Mouse (Mus musculus) forebrain, embryonic 11.5 days (tissue): ENCODE measurements around the gene Csnk1g1. TPM values are rescaled to one million over a fixed set of nuclear protein-coding genes. Genes with fewer than 3 reads are reported as not detected.

ENCODE experiments used
- polyA plus RNA-seq: library from polyadenylated mRNA; unstranded; fragments of >200 nt; fragmentation: Nextera tagmentation; extraction: Ambion mirVana; gene quantifications from 2 replicates; pipeline ENCODE4 v1.2.1, GENCODE M21; 2014

The Csnk1g1 gene
- polyA plus RNA-seq, 1 experiment from 2014 or later, result 24.4 TPM

Other genes with a start within 250 kb of the Csnk1g1 start
- 208 and 218 TPM in 2 replicates for gene Oaz2, start 240.9 kb upstream of the Csnk1g1 start, polyA plus RNA-seq
- 12.3 and 12.9 TPM in 2 replicates for gene Zfp609, start 81.4 kb upstream of the Csnk1g1 start, polyA plus RNA-seq
- 264 and 318 TPM in 2 replicates for gene Pclaf, start 18.7 kb upstream of the Csnk1g1 start, polyA plus RNA-seq
- 34.6 and 38.9 TPM in 2 replicates for gene Trip4, start 130 bp upstream of the Csnk1g1 start, polyA plus RNA-seq
- 401 and 416 TPM in 2 replicates for gene Ppib, start 151.3 kb downstream of the Csnk1g1 start, polyA plus RNA-seq
- gene Snx22, start 160.8 kb downstream of the Csnk1g1 start, polyA plus RNA-seq, result 1.6 and 2.7 TPM in 2 replicates
- gene Snx1, start 217.7 kb downstream of the Csnk1g1 start, polyA plus RNA-seq, result 140 TPM in 2 replicates
- 149 and 161 TPM in 2 replicates for gene Ciao2a, start 217.7 kb downstream of the Csnk1g1 start, polyA plus RNA-seq
- 8.7 and 9.0 TPM in 2 replicates for gene Dapk2, start 249.3 kb downstream of the Csnk1g1 start, polyA plus RNA-seq